12 mouse cellular contexts compared by ENCODE assay signal in the genomic region with DNA sequence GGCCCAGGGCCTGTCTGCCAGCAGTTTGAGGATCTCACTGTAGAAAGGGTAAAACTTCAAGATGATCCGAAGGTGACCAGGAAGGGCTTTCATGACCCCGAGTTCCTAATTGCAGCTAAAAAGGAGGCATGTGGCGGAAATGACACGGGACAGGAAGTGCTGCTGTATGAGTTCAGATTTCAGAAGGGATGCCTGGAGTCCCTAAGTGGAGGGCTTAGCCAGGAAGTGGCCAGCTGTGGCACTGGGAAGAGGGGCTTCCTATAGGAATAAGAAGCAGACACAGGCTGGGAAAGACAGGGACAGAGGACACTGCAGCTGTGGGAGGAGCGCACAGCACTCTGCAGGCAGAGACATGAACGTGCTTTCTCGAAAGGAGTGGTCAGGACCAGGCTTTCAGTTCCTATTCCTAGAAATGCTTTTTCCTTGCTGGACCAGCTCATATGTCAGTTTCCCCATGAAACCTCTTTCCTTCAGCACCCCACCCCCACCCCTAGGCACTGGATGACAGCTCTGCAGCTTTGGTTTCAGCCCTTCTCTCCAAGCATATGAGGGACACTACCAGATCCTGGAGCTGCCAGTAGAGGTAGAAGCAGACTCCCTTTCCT. TPM values are rescaled to one million over a fixed set of nuclear protein-coding genes. Genes with fewer than 3 reads are reported as not detected.
DNase-seq lines count a peak whose midpoint lies in the region; ATAC-seq and TF ChIP-seq lines count a peak whose summit lies in the region.
"Had no signal": no experiment of that assay in that cellular context is flagged by ENCODE, and none has a peak within 500 bp of the region (broad histone marks: within the 10 kb centered on the region; RNA-seq: fewer than 3 reads in every experiment).

No protein-coding gene starts in this region.

- 53% methylated on average over 7 of the region's 7 CpGs for WGBS in heart, embryonic 15.5 days
- 42% methylated on average over 7 of the region's 7 CpGs for WGBS in heart, adult 2 months
- 53% methylated on average over 7 of the region's 7 CpGs for WGBS in lung, embryonic 14.5 days
- 59% methylated on average over 7 of the region's 7 CpGs for WGBS in lung, adult 2 months
- WGBS in embryonic facial prominence, embryonic 14.5 days: 29% methylated on average over 7 of the region's 7 CpGs
- WGBS in macrophage (ENCODE audit: missing documents): 32% methylated on average over 7 of the region's 7 CpGs
- 80% methylated on average over 7 of the region's 7 CpGs for WGBS in midbrain, embryonic 13.5 days

- H3K79me2 ChIP-seq in heart, adult 2 months (replicated peaks; ENCODE audit: control insufficient read depth, insufficient read depth, low read length): no peaks in the 10 kb centered on the region
- no peaks in the 10 kb centered on the region for H3K79me2 ChIP-seq in macrophage (ENCODE audit: inconsistent target)

- TF ChIP-seq EP300 in heart, adult 2 months (IDR thresholded peaks at IDR 0.05; ENCODE audit: insufficient read depth, low read depth, low read length): no peak

- H3K27ac ChIP-seq in heart, embryonic 15.5 days: 0 out of 2 replicates have a peak overlapping the region, but pooled peaks have one; percentile 4
- no peak overlapping the region for H3K27ac ChIP-seq in heart, adult 2 months
- H3K27ac ChIP-seq in lung, embryonic 14.5 days (ENCODE audit: low read depth): peak overlapping the region; percentile 64; the same call in 1 of the 2 replicates
- 0 out of 2 replicates have a peak overlapping the region, but pooled peaks have one; percentile 17 for H3K27ac ChIP-seq in embryonic facial prominence, embryonic 14.5 days (replicated peaks; ENCODE audit: low read depth, low read length)
- peak overlapping the region; percentile 51 for H3K27ac ChIP-seq in macrophage
- no peak overlapping the region for H3K27ac ChIP-seq in midbrain, embryonic 13.5 days

- peaks cover 46% of the 10 kb centered on the region for H3K4me1 ChIP-seq in heart, embryonic 15.5 days (replicated peaks)
- peaks cover 9% of the 10 kb centered on the region for H3K4me1 ChIP-seq in heart, adult 2 months (ENCODE audit: control insufficient read depth, insufficient read depth, low read length)
- peaks cover 31% of the 10 kb centered on the region; the same call in 1 of the 2 replicates for H3K4me1 ChIP-seq in lung, embryonic 14.5 days (ENCODE audit: insufficient read depth)
- peaks cover 5% of the 10 kb centered on the region; the same call in 1 of the 2 replicates for H3K4me1 ChIP-seq in lung, adult 2 months (ENCODE audit: control insufficient read depth, insufficient read depth, low read length)
- peaks cover 27% of the 10 kb centered on the region for H3K4me1 ChIP-seq in embryonic facial prominence, embryonic 14.5 days (ENCODE audit: control insufficient read depth, insufficient read depth, low read length)
- no peaks in the 10 kb centered on the region; the same call in none of the 2 replicates for H3K4me1 ChIP-seq in midbrain, embryonic 13.5 days (replicated peaks)

- no peak overlapping the region for H3K4me2 ChIP-seq in heart, embryonic 15.5 days
- no peak overlapping the region for H3K4me2 ChIP-seq in lung, embryonic 14.5 days
- H3K4me2 ChIP-seq in embryonic facial prominence, embryonic 14.5 days (ENCODE audit: low read depth, low read length): no peak overlapping the region
- H3K4me2 ChIP-seq in midbrain, embryonic 13.5 days (replicated peaks): no peak overlapping the region

- no peak for DNase-seq in heart, adult 2 months
- DNase-seq in lung, embryonic 14.5 days: peak; percentile 65
- DNase-seq in lung, adult 2 months: no peak
- peak; percentile 67 for DNase-seq in embryonic facial prominence, embryonic 14.5 days (ENCODE audit: low spot score)
- no peak for DNase-seq in spleen, postnatal 10 days (ENCODE audit: low spot score in 2 of 2)
- DNase-seq: gastrocnemius, postnatal 25 days; kidney, adult 18-20 months; midbrain, embryonic 14.5 days; thymus, postnatal 36 days had no signal

- H3K9ac ChIP-seq in heart, embryonic 15.5 days: no peak overlapping the region
- H3K9ac ChIP-seq in heart, adult 2 months (ENCODE audit: low read depth, low read length): no peak overlapping the region
- no peak overlapping the region for H3K9ac ChIP-seq in lung, embryonic 14.5 days
- no peak overlapping the region for H3K9ac ChIP-seq in embryonic facial prominence, embryonic 14.5 days (ENCODE audit: low read depth, low read length)
- H3K9ac ChIP-seq in midbrain, embryonic 13.5 days (replicated peaks): no peak overlapping the region

- no peak for ATAC-seq in heart, embryonic 15.5 days (replicated peaks; ENCODE audit: insufficient number of reproducible peaks, insufficient read depth, low FRiP score, low read depth)
- ATAC-seq in lung, embryonic 14.5 days (ENCODE audit: insufficient read depth): peak; percentile 69; the same call in 1 of the 2 replicates
- 0 out of 2 replicates have a peak, but pooled peaks have one; percentile 3 for ATAC-seq in embryonic facial prominence, embryonic 14.5 days (ENCODE audit: low read depth)
- no peak for ATAC-seq in midbrain, embryonic 13.5 days

- TF ChIP-seq POLR2A in heart, adult 2 months (IDR thresholded peaks at IDR 0.05; ENCODE audit: insufficient read depth, low read depth, low read length): no peak
- TF ChIP-seq POLR2A in lung, adult 2 months (IDR thresholded peaks at IDR 0.05; ENCODE audit: borderline replicate concordance, extremely low read depth, low read depth, low read length): no peak

- no peaks in the 10 kb centered on the region for H3K36me3 ChIP-seq in heart, embryonic 15.5 days
- H3K36me3 ChIP-seq in heart, adult 2 months (ENCODE audit: control insufficient read depth, insufficient read depth, low read length): no peaks in the 10 kb centered on the region
- no peaks in the 10 kb centered on the region for H3K36me3 ChIP-seq in lung, embryonic 14.5 days (ENCODE audit: insufficient read depth)
- H3K36me3 ChIP-seq in embryonic facial prominence, embryonic 14.5 days (ENCODE audit: control insufficient read depth, insufficient read depth, low read length): no peaks in the 10 kb centered on the region
- no peaks in the 10 kb centered on the region for H3K36me3 ChIP-seq in macrophage (ENCODE audit: inconsistent target)
- H3K36me3 ChIP-seq in midbrain, embryonic 13.5 days: no peaks in the 10 kb centered on the region

- intact Hi-C loops in heart, adult 2 months (cut with DNase I): no loop called here

- TF ChIP-seq CTCF in heart, adult 2 months (IDR thresholded peaks at IDR 0.05): no peak
- TF ChIP-seq CTCF in lung, embryonic 14.5 days (IDR thresholded peaks at IDR 0.05; ENCODE audit: low read depth): no peak
- TF ChIP-seq CTCF in lung, adult 2 months (IDR thresholded peaks at IDR 0.05; ENCODE audit: insufficient read depth, low read length): no peak

- no peaks in the 10 kb centered on the region for H3K27me3 ChIP-seq in heart, embryonic 15.5 days
- no peaks in the 10 kb centered on the region for H3K27me3 ChIP-seq in heart, adult 2 months (ENCODE audit: control insufficient read depth, insufficient read depth, low read length)
- no peaks in the 10 kb centered on the region for H3K27me3 ChIP-seq in lung, embryonic 14.5 days (ENCODE audit: insufficient read depth, low read length)
- H3K27me3 ChIP-seq in embryonic facial prominence, embryonic 14.5 days (replicated peaks; ENCODE audit: control insufficient read depth, insufficient read depth, low read length): no peaks in the 10 kb centered on the region
- no peaks in the 10 kb centered on the region for H3K27me3 ChIP-seq in midbrain, embryonic 13.5 days

- H3K4me3 ChIP-seq in heart, embryonic 15.5 days: no peak overlapping the region
- H3K4me3 ChIP-seq in heart, adult 2 months: no peak overlapping the region
- no peak overlapping the region for H3K4me3 ChIP-seq in lung, embryonic 14.5 days (ENCODE audit: low read depth, low read length)
- no peak overlapping the region for H3K4me3 ChIP-seq in lung, adult 2 months (replicated peaks; ENCODE audit: extremely low read depth, low read depth, low read length)
- no peak overlapping the region for H3K4me3 ChIP-seq in embryonic facial prominence, embryonic 14.5 days (ENCODE audit: low read depth, low read length)
- H3K4me3 ChIP-seq in macrophage (ENCODE audit: inconsistent target): no peak overlapping the region
- no peak overlapping the region for H3K4me3 ChIP-seq in midbrain, embryonic 13.5 days (replicated peaks)

- no peaks in the 10 kb centered on the region for H3K9me3 ChIP-seq in heart, embryonic 15.5 days (replicated peaks)
- no peaks in the 10 kb centered on the region for H3K9me3 ChIP-seq in lung, embryonic 14.5 days (ENCODE audit: low read depth, low read length)
- no peaks in the 10 kb centered on the region for H3K9me3 ChIP-seq in embryonic facial prominence, embryonic 14.5 days (ENCODE audit: control insufficient read depth, low read length)
- no peaks in the 10 kb centered on the region for H3K9me3 ChIP-seq in midbrain, embryonic 13.5 days

RNA-seq across cellular contexts. Expression of a gene that starts 58.7 kb away (rescaled TPM):
- 90.2 and 101 TPM in 2 replicates for polyA plus RNA-seq in heart, embryonic 15.5 days (2015; fragmentation: Nextera tagmentation; extraction: Ambion mirVana)
- 10 to 100 TPM; 27.8 to 28.9 TPM for total RNA-seq in heart, adult 2 months (2021)
- 31.3 and 44.4 TPM in 2 replicates for polyA plus RNA-seq in heart, adult 2 months (2012; rRNA removed)
- 90.2 and 93.2 TPM in 2 replicates for polyA plus RNA-seq in lung, embryonic 14.5 days (2014; fragmentation: Nextera tagmentation; extraction: Ambion mirVana)
- 32.3 and 37.9 TPM in 2 replicates for polyA plus RNA-seq in lung, adult 2 months (2012; rRNA removed)
- 62.9 and 75.4 TPM in 2 replicates for polyA plus RNA-seq in embryonic facial prominence, embryonic 14.5 days (2014; fragmentation: Nextera tagmentation; extraction: Ambion mirVana)
- 1 to 10 TPM in 1 of 26 experiments, not detected in 25; 1.5 TPM for total RNA-seq in macrophage (2018; cell fraction: chromatin; rRNA removed)
- under 1 TPM in 3 of 26 experiments, not detected in 23; 0.05 to 0.10 (median 0.06) TPM for total RNA-seq in macrophage (2018; cell fraction: cytosol; rRNA removed)
- total RNA-seq in macrophage (2018; cell fraction: nucleus; rRNA removed): 1 to 10 TPM in 1 of 26 experiments, not detected in 25; 1.5 TPM
- polyA plus RNA-seq in macrophage (2018): not detected in 3 replicates
- 11.0 and 11.7 TPM in 2 replicates for polyA plus RNA-seq in midbrain, embryonic 13.5 days (2015; fragmentation: Nextera tagmentation; extraction: Ambion mirVana)

Comparison
In these comparisons a context has a peak if more than half of its experiments do, and no peak if none do; other contexts are left out.
1. H3K27ac ChIP-seq: peak in heart, embryonic 15.5 days (single experiment), lung, embryonic 14.5 days (single experiment), embryonic facial prominence, embryonic 14.5 days (single experiment) and macrophage (single experiment); none in heart, adult 2 months (single experiment) and midbrain, embryonic 13.5 days (single experiment).
2. DNase-seq: peak in lung, embryonic 14.5 days (single experiment) and embryonic facial prominence, embryonic 14.5 days (single experiment); none in heart, adult 2 months (0 of 2), lung, adult 2 months (single experiment) and spleen, postnatal 10 days (0 of 2).
3. ATAC-seq: peak in lung, embryonic 14.5 days (single experiment) and embryonic facial prominence, embryonic 14.5 days (single experiment); none in heart, embryonic 15.5 days (single experiment) and midbrain, embryonic 13.5 days (single experiment).
4. RNA of a gene that starts 58.7 kb away (polyA plus RNA-seq): 90.2 to 101 TPM in heart, embryonic 15.5 days, 90.2 to 93.2 TPM in lung, embryonic 14.5 days, 62.9 to 75.4 TPM in embryonic facial prominence, embryonic 14.5 days, 32.3 to 37.9 TPM in lung, adult 2 months, 31.3 to 44.4 TPM in heart, adult 2 months and 11.0 to 11.7 TPM in midbrain, embryonic 13.5 days; not detected in macrophage; every median in the first group is over 10 times any median in the second.